Mouse (Mus musculus) midbrain, embryonic 14.5 days (tissue): ENCODE results near the gene Srebf1. TPM values are rescaled to one million over a fixed set of nuclear protein-coding genes. Genes with fewer than 3 reads are reported as not detected.

Source experiments
- ATAC-seq: fragments of 200-750 bp; cut with Nextera tagmentation; 2 replicates; pipeline ENCODE4 v1.8.0; 2017; ENCODE audit warnings: moderate number of reproducible peaks, moderate library complexity; ENCODE audit not compliant: low FRiP score, low TSS enrichment
- DNase-seq: peaks from one replicate; pipeline ENCODE4 v3.0.0-alpha.2; 2015
- H3K27ac ChIP-seq: fragments of 300-500 bp; sonication (generic); replicated peaks from 2 replicates; pipeline ENCODE4 v1.5.1; 2014; ENCODE audit warnings: mild to moderate bottlenecking, low read depth, low read length, moderate library complexity
- H3K27me3 ChIP-seq: fragments of 300-500 bp; sonication (generic); 2 replicates; pipeline ENCODE4 v1.6.1; 2014; ENCODE audit warnings: low read length, control low read depth, mixed read lengths; ENCODE audit not compliant: control insufficient read depth, insufficient read depth
- H3K36me3 ChIP-seq: fragments of 300-500 bp; sonication (generic); 2 replicates; pipeline ENCODE4 v1.6.1; 2014; ENCODE audit warnings: low read length, control low read depth; ENCODE audit not compliant: control insufficient read depth, insufficient read depth
- H3K4me1 ChIP-seq: fragments of 300-500 bp; sonication (generic); 2 replicates; pipeline ENCODE4 v1.6.1; 2014; ENCODE audit warnings: mild to moderate bottlenecking, antibody characterized with exemption, low read length, control low read depth; ENCODE audit not compliant: control insufficient read depth, insufficient read depth
- H3K4me2 ChIP-seq: fragments of 300-500 bp; sonication (generic); 2 replicates; pipeline ENCODE4 v1.6.1; 2014; ENCODE audit warnings: mild to moderate bottlenecking, low read length, moderate library complexity
- H3K4me3 ChIP-seq: fragments of 300-500 bp; sonication (generic); replicated peaks from 2 replicates; pipeline ENCODE4 v1.5.1; 2014; ENCODE audit warnings: low read depth, low read length
- H3K9ac ChIP-seq: fragments of 300-500 bp; sonication (generic); replicated peaks from 2 replicates; pipeline ENCODE4 v1.6.1; 2014; ENCODE audit warnings: mild to moderate bottlenecking, low read length, moderate library complexity
- H3K9me3 ChIP-seq: fragments of 300-500 bp; sonication (generic); 2 replicates; pipeline ENCODE4 v1.6.1; 2016; ENCODE audit warnings: low read length, control low read depth, mixed read lengths; ENCODE audit not compliant: control insufficient read depth
- WGBS: fragments of 180-500 bp; shearing (Covaris S2); extraction: QIAGEN DNeasy Blood & Tissue Kit; methylation state at CpG from one replicate; pipeline ENCODE4 v1.1.7; 2014; 5-methylcytosine and 5-hydroxymethylcytosine counted together
- microRNA-seq: library from miRNA; unstranded; fragments of <30 nt; microRNA quantifications from one replicate; pipeline ENCODE4, GENCODE M21; 2016
- polyA plus RNA-seq: library from polyadenylated mRNA; unstranded; fragments of >200 nt; fragmentation: Nextera tagmentation; extraction: Ambion mirVana; gene quantifications from 2 replicates; pipeline ENCODE4 v1.2.1, GENCODE M21; 2014

The Srebf1 gene
- polyA plus RNA-seq, 1 experiment from 2014 or later = 34.5 TPM

GRCm38 (mm10) chr11:60152339-60152738, 70.0 kb downstream of the Srebf1 start:
- Histone ChIP-seq H3K27ac (no peak overlapping the region), H3K27me3 (no peaks in the 10 kb centered on the region), H3K4me2 (no peak overlapping the region), H3K9me3 (no peaks in the 10 kb centered on the region), H3K9ac (no peak overlapping the region), H3K4me3 (no peak overlapping the region), H3K36me3 (peaks cover 17% of the 10 kb centered on the region; the same call in 1 of the 2 replicates), H3K4me1 (peaks cover 36% of the 10 kb centered on the region)
- DNase-seq (no peak), ATAC-seq (no peak)
- 86% methylated on average over 1 of the region's 1 CpGs for WGBS

GRCm38 (mm10) chr11:60150677-60151076, 71.7 kb downstream of the Srebf1 start:
- Histone ChIP-seq H3K4me3 (no peak overlapping the region), H3K9me3 (no peaks in the 10 kb centered on the region), H3K9ac (no peak overlapping the region), H3K36me3 (peaks cover 22% of the 10 kb centered on the region), H3K27ac (no peak overlapping the region), H3K4me1 (peaks cover 33% of the 10 kb centered on the region), H3K4me2 (no peak overlapping the region), H3K27me3 (no peaks in the 10 kb centered on the region)
- DNase-seq (no peak), ATAC-seq (no peak)
- WGBS = 90% methylated on average over 3 of the region's 3 CpGs

Small RNA genes lying within 50 kb of the gene (microRNA-seq; reads per million reads assigned to microRNA genes)
- gene Mir6921 (0.59 reads per million), gene Mir6922 (not detected)

Other genes starting within 250 kb of the Srebf1 start
- 6.0 and 8.3 TPM in 2 replicates for gene Pemt, start 176.1 kb downstream of the Srebf1 start, polyA plus RNA-seq
- 37.7 and 39.9 TPM in 2 replicates for gene Rai1, start 117.6 kb downstream of the Srebf1 start, polyA plus RNA-seq
- gene Tom1l2, start 130.3 kb upstream of the Srebf1 start, polyA plus RNA-seq = 48.5 and 50.9 TPM in 2 replicates
- gene Drc3, start 130.7 kb upstream of the Srebf1 start, polyA plus RNA-seq = 5.3 and 6.1 TPM in 2 replicates
- gene Gid4, start 194.6 kb upstream of the Srebf1 start, polyA plus RNA-seq = 17.0 and 26.3 TPM in 2 replicates
- gene Atpaf2, start 195.9 kb upstream of the Srebf1 start, polyA plus RNA-seq = 38.8 and 42.5 TPM in 2 replicates
- 92.2 and 93.0 TPM in 2 replicates for gene Drg2, start 232.0 kb upstream of the Srebf1 start, polyA plus RNA-seq
- gene Myo15, start 246.8 kb upstream of the Srebf1 start, polyA plus RNA-seq = not detected in 2 replicates